Mouse (Mus musculus) G1E (cell line): ENCODE results near the gene Tmem236.

Source experiments
- CTCF ChIP-seq: IDR thresholded peaks from 2 replicates; pipeline ENCODE4 v1.5.1; 2012; ENCODE audit warnings: low read depth, low read length, inconsistent platforms, mixed read lengths
- TAL1 ChIP-seq: conservative IDR thresholded peaks from 2 replicates; pipeline ENCODE4 v1.6.1; 2012; ENCODE audit warnings: low read depth, low read length, inconsistent platforms, mixed read lengths

DNA sequence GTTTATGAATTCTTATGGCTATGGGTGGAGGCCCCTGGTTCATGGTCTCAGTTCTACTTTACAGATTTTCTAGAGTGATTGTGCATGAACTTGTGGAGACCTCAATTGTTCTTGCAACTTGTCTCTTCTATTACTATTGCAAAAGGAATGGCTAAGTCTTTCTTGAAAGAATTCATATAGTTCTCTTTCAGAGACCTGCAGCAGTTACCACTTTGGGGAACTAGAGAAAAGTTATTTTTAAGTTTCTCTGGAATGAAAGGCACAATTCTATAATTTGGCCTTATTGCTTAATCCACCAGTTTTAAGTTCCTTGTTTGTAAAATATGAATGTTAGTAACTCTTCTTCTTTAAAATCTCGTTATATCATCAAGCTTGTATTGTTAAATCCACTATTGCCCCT is 87.8 kb downstream of the Tmem236 start:
- TF ChIP-seq CTCF: no peak
- no peak for TF ChIP-seq TAL1
